Mouse (Mus musculus): ENCODE results near the gene Camk2g. TPM values are rescaled to one million over a fixed set of nuclear protein-coding genes. Genes with fewer than 3 reads are reported as not detected.

Gene Camk2g
- polyA plus RNA-seq, 1 experiment: 74.2 TPM

DNA sequence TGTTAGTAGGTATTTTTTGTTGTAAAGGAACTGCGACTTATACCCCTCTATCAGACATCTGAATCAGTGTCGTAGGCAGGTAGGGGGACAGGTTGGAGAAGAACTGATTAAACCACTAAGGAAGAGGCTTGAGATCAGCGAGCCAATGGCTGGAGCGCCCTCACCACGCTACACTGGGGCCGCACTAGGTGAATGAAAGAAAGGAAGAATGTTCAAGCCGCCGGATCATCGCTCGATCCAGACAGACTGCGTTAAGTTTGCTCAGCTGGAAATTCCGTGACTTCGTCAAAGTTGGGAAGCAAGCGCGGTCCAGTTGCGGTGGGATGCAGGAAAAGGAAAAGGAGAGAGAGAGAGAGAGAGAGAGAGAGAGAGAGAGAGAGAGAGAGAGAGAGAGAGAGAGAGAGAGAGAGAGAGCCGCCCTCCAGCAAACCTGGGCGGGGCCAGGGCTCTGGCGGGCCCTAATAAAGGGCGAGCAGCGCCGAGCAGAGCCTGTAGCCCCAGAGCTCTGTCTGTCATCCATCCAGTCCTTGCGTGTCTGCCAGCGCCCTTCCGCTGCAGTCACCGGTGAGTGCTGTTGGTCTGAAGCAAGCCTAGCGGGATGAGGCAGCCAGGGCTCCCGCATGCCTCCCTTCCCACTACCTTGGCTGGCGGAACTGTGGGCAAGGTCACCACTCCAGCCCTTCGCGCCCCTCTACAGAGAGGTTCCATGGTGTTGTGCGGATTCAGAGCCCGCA, 42.5 kb upstream of the Camk2g start, which contains the start of gene Plau:
Gene Plau (plus strand): TSS at position 490 of the 734 bp plus-strand sequence.
- Histone ChIP-seq H3ac (ENCODE audit: control insufficient read depth, insufficient read length, low read depth) (peak within 1 kb of the TSS; percentile 81), H3K27me3 (ENCODE audit: control insufficient read depth, insufficient read depth, insufficient read length) (no peaks in the 10 kb centered on the region), H3K4me3 (ENCODE audit: insufficient read depth, poor library complexity, severe bottlenecking) (peak within 1 kb of the TSS; percentile 71), H3K36me3 (ENCODE audit: control insufficient read depth, insufficient read depth) (peaks cover 34% of the 10 kb centered on the region), H3K79me3 (ENCODE audit: low read depth) (peaks cover 15% of the 10 kb centered on the region), H3K79me2 (ENCODE audit: control insufficient read depth, insufficient read depth) (peaks cover 43% of the 10 kb centered on the region)
- peak; percentile 6 for TF ChIP-seq MAX (IDR thresholded peaks at IDR 0.05)
- no peak for TF ChIP-seq MYOD1 (IDR thresholded peaks at IDR 0.05; ENCODE audit: control insufficient read depth, insufficient read length, low read depth)

DNA sequence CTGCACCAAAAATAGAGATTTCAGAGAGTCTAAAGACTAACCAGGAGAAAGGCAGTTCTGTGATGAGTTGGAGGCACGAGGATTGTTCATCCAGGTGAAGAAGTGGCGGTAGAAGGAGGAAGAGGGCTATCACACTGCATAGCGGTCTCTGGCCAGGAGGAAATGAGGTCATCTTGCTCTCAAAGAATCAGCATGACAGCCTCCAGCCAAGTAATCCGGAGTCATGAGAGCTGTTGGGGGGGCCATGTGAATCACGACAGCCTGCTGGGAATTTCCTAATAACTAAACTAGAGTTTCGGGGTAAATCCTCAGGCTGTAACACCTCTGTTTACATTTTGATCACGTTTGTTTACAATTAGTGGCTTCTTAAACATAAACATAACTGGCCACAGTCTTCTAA, 40.2 kb upstream of the Camk2g start:
- Histone ChIP-seq H3K4me3 (ENCODE audit: insufficient read depth, poor library complexity, severe bottlenecking) (no peak overlapping the region), H3ac (ENCODE audit: control insufficient read depth, insufficient read length, low read depth) (no peak overlapping the region), H3K79me3 (ENCODE audit: low read depth) (peaks cover 15% of the 10 kb centered on the region)

DNA sequence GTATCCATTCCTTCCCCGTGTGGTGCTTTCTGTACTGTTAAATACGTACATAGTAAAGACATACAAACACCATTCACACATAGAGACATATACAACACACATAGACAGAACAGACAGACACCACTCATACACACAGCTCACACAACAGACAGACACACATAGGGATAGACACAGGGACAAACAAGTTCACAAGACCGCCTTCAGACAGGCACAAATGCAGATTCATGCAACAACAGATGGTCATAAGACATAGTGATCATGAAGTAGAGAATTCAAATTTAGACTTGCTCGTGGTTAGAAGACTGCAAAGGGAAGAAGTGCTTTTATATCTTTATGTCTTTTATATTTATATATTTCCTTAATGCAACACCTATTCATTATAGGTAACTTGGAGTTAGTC, 39.6 kb upstream of the Camk2g start:
- no peaks in the 10 kb centered on the region for H3K27me3 ChIP-seq (ENCODE audit: control insufficient read depth, insufficient read depth, insufficient read length)
- H3ac ChIP-seq (ENCODE audit: control insufficient read depth, insufficient read length, low read depth): no peak overlapping the region
- peaks cover 20% of the 10 kb centered on the region for H3K79me2 ChIP-seq (ENCODE audit: control insufficient read depth, insufficient read depth)
- H3K4me3 ChIP-seq (ENCODE audit: insufficient read depth, poor library complexity, severe bottlenecking): no peak overlapping the region
- peaks cover 14% of the 10 kb centered on the region for H3K79me3 ChIP-seq (ENCODE audit: low read depth)
- no peak for TF ChIP-seq CEBPB (IDR thresholded peaks at IDR 0.05; ENCODE audit: low read depth)
- TF ChIP-seq FOSL1 (IDR thresholded peaks at IDR 0.05; ENCODE audit: insufficient read depth, low read length, poor library complexity, severe bottlenecking): no peak
- TF ChIP-seq MAX (IDR thresholded peaks at IDR 0.05): no peak
- TF ChIP-seq CTCF (IDR thresholded peaks at IDR 0.05; ENCODE audit: control insufficient read depth, insufficient read depth, insufficient read length): no peak
- TF ChIP-seq MYOG (IDR thresholded peaks at IDR 0.05; ENCODE audit: control insufficient read depth, extremely low read depth, insufficient read length): no peak
- no peak for TF ChIP-seq MYOD1 (IDR thresholded peaks at IDR 0.05; ENCODE audit: control insufficient read depth, insufficient read length, low read depth)
- H3K36me3 ChIP-seq (ENCODE audit: control insufficient read depth, insufficient read depth): peaks cover 6% of the 10 kb centered on the region

More for the DNA sequence above, 40.2 kb upstream of the Camk2g start:
- peaks cover 12% of the 10 kb centered on the region for H3K36me3 ChIP-seq (ENCODE audit: control insufficient read depth, insufficient read depth)
- peaks cover 26% of the 10 kb centered on the region for H3K79me2 ChIP-seq (ENCODE audit: control insufficient read depth, insufficient read depth)
- TF ChIP-seq USF1 (IDR thresholded peaks at IDR 0.05; ENCODE audit: low read depth) (no peak), CEBPB (IDR thresholded peaks at IDR 0.05; ENCODE audit: low read depth) (peak; percentile 1)
- H3K27me3 ChIP-seq (ENCODE audit: control insufficient read depth, insufficient read depth, insufficient read length): no peaks in the 10 kb centered on the region

DNA sequence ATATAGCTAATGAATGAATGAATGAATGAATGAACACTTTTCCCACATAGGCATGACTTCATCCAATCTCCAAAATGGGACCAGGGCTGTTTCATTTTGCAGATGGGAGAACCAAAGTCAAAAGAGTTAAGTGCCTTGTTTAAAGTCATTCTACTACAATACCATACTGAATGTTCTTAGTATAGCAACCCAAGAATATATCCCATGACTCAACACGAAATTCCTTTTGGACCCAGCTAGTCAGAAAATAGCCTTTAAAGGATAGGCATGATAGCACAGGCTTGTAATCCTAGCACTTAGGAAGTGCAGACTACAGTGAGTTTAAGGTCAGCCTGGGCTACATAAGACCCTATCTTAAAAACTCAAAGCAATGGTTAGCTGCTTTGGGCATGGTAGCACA, 38.0 kb upstream of the Camk2g start:
- Histone ChIP-seq H3K27me3 (ENCODE audit: control insufficient read depth, insufficient read depth, insufficient read length) (no peaks in the 10 kb centered on the region), H3K4me3 (ENCODE audit: insufficient read depth, poor library complexity, severe bottlenecking) (no peak overlapping the region), H3ac (ENCODE audit: control insufficient read depth, insufficient read length, low read depth) (no peak overlapping the region), H3K79me3 (ENCODE audit: low read depth) (peaks cover 2% of the 10 kb centered on the region), H3K79me2 (ENCODE audit: control insufficient read depth, insufficient read depth) (peaks cover 4% of the 10 kb centered on the region), H3K36me3 (ENCODE audit: control insufficient read depth, insufficient read depth) (no peaks in the 10 kb centered on the region)
- TF ChIP-seq USF1 (IDR thresholded peaks at IDR 0.05; ENCODE audit: low read depth) (no peak), FOSL1 (IDR thresholded peaks at IDR 0.05; ENCODE audit: insufficient read depth, low read length, poor library complexity, severe bottlenecking) (no peak), MYOG (IDR thresholded peaks at IDR 0.05; ENCODE audit: control insufficient read depth, extremely low read depth, insufficient read length) (no peak), CTCF (IDR thresholded peaks at IDR 0.05; ENCODE audit: control insufficient read depth, insufficient read depth, insufficient read length) (no peak), CEBPB (IDR thresholded peaks at IDR 0.05; ENCODE audit: low read depth) (no peak), MYOD1 (IDR thresholded peaks at IDR 0.05; ENCODE audit: control insufficient read depth, insufficient read length, low read depth) (no peak), MAX (IDR thresholded peaks at IDR 0.05) (no peak)

DNA sequence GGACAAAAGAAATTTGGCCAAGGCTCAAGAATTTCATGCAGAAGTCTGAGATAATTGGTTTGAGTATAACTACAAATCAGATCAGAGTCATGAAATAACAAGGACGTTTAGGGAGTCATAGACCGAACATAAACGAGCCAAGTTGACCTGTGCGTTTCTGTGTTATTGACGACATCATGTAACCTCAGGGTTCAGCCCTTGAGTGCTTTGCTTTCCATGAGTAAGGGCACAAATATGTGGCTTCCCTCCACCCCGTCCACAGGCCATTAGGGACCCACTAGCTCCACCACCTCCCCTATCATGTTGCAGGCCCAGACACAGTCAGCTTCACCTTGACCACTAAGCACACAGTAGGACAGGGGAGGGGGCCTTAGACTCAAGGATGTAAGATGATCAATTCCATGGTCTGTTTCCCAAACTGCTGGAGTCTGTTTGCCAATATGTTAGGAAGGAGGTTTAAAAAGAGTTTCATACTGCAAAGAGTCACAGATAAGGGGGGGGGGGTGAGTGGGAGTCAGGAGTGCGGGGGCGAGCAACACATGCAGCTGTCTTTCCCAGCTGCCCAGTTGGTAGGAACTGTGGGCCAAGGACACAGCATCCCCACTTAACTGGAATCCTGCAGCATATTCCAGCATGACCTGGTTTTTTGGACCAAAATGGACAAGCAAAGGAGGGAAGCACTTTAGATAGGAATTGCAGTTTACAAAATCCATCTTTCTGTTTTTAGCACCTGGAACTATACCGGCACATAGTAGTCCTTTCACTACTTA, 37.4 kb upstream of the Camk2g start:
- Histone ChIP-seq H3K79me3 (ENCODE audit: low read depth) (no peaks in the 10 kb centered on the region), H3K27me3 (ENCODE audit: control insufficient read depth, insufficient read depth, insufficient read length) (no peaks in the 10 kb centered on the region), H3K79me2 (ENCODE audit: control insufficient read depth, insufficient read depth) (no peaks in the 10 kb centered on the region), H3ac (ENCODE audit: control insufficient read depth, insufficient read length, low read depth) (no peak overlapping the region), H3K36me3 (ENCODE audit: control insufficient read depth, insufficient read depth) (no peaks in the 10 kb centered on the region), H3K4me3 (ENCODE audit: insufficient read depth, poor library complexity, severe bottlenecking) (no peak overlapping the region)
- TF ChIP-seq CEBPB (IDR thresholded peaks at IDR 0.05; ENCODE audit: low read depth): peak; percentile 47
- no peak for TF ChIP-seq MYOG (IDR thresholded peaks at IDR 0.05; ENCODE audit: control insufficient read depth, extremely low read depth, insufficient read length)
- TF ChIP-seq MAX (IDR thresholded peaks at IDR 0.05): peak; percentile 59
- TF ChIP-seq FOSL1 (IDR thresholded peaks at IDR 0.05; ENCODE audit: insufficient read depth, low read length, poor library complexity, severe bottlenecking): peak; percentile 84
- no peak for TF ChIP-seq USF1 (IDR thresholded peaks at IDR 0.05; ENCODE audit: low read depth)
- TF ChIP-seq MYOD1 (IDR thresholded peaks at IDR 0.05; ENCODE audit: control insufficient read depth, insufficient read length, low read depth): peak; percentile 86
